Mouse (Mus musculus) forebrain, postnatal 0 days (tissue): Measurements from ENCODE around the gene Dgat2. TPM values are rescaled to one million over a fixed set of nuclear protein-coding genes. Genes with fewer than 3 reads are reported as not detected.

Experiments
- ATAC-seq: fragments of 200-750 bp; cut with Nextera tagmentation; 2 replicates; pipeline ENCODE4 v1.8.0; 2017; ENCODE audit warnings: mild to moderate bottlenecking, moderate library complexity
- DNase-seq: peaks from one replicate; pipeline ENCODE4 v3.0.0-alpha.2; 2015
- H3K27ac ChIP-seq: fragments of 300-500 bp; sonication (generic); 2 replicates; pipeline ENCODE4 v1.5.1; 2014; ENCODE audit warnings: low read depth, mild to moderate bottlenecking, antibody characterized with exemption, low read length, moderate library complexity, mixed read lengths
- H3K27me3 ChIP-seq: fragments of 300-500 bp; sonication (generic); 2 replicates; pipeline ENCODE4 v1.6.1; 2014; ENCODE audit warnings: mild to moderate bottlenecking, low read length, mixed read lengths; ENCODE audit not compliant: insufficient read depth
- H3K36me3 ChIP-seq: fragments of 300-500 bp; sonication (generic); 2 replicates; pipeline ENCODE4 v1.6.1; 2014; ENCODE audit warnings: mild to moderate bottlenecking, moderate library complexity; ENCODE audit not compliant: insufficient read depth
- H3K4me1 ChIP-seq: fragments of 300-500 bp; sonication (generic); 2 replicates; pipeline ENCODE4 v1.6.1; 2014; ENCODE audit warnings: antibody characterized with exemption; ENCODE audit not compliant: insufficient read depth
- H3K4me2 ChIP-seq: fragments of 300-500 bp; sonication (generic); 2 replicates; pipeline ENCODE4 v1.6.1; 2014; ENCODE audit warnings: low read depth, mild to moderate bottlenecking, moderate library complexity
- H3K4me3 ChIP-seq: fragments of 300-500 bp; sonication (generic); 2 replicates; pipeline ENCODE4 v1.5.1; 2014; ENCODE audit warnings: low read depth, low read length, mixed read lengths
- H3K9ac ChIP-seq: fragments of 300-500 bp; sonication (generic); 2 replicates; pipeline ENCODE4 v1.6.1; 2014; ENCODE audit warnings: mild to moderate bottlenecking
- H3K9me3 ChIP-seq: fragments of 300-500 bp; sonication (generic); 2 replicates; pipeline ENCODE4 v1.6.1; 2016; ENCODE audit warnings: low read length
- CTCF ChIP-seq: sonication (generic); IDR thresholded peaks from 2 replicates; pipeline ENCODE4 v1.5.1; 2016; ENCODE audit warnings: antibody characterized with exemption, control low read depth, low read depth
- WGBS: fragments of 180-500 bp; shearing (Covaris S2); extraction: QIAGEN DNeasy Blood & Tissue Kit; methylation state at CpG from one replicate; pipeline ENCODE4 v1.1.7; 2014; 5-methylcytosine and 5-hydroxymethylcytosine counted together
- polyA plus RNA-seq: library from polyadenylated mRNA; unstranded; fragments of >200 nt; fragmentation: Nextera tagmentation; extraction: Ambion mirVana; gene quantifications from 2 replicates; pipeline ENCODE4 v1.2.1, GENCODE M21; 2015
- total RNA-seq: library from RNA; depleted of rRNA; stranded (reverse); fragments of >200 nt; gene quantifications from 2 replicates; pipeline ENCODE4 v1.2.3, GENCODE M21; 2014; rRNA removed

Dgat2 gene
- total RNA-seq (37.1 and 41.3 TPM in 2 replicates), polyA plus RNA-seq (37.2 and 41.3 TPM in 2 replicates)

DNA sequence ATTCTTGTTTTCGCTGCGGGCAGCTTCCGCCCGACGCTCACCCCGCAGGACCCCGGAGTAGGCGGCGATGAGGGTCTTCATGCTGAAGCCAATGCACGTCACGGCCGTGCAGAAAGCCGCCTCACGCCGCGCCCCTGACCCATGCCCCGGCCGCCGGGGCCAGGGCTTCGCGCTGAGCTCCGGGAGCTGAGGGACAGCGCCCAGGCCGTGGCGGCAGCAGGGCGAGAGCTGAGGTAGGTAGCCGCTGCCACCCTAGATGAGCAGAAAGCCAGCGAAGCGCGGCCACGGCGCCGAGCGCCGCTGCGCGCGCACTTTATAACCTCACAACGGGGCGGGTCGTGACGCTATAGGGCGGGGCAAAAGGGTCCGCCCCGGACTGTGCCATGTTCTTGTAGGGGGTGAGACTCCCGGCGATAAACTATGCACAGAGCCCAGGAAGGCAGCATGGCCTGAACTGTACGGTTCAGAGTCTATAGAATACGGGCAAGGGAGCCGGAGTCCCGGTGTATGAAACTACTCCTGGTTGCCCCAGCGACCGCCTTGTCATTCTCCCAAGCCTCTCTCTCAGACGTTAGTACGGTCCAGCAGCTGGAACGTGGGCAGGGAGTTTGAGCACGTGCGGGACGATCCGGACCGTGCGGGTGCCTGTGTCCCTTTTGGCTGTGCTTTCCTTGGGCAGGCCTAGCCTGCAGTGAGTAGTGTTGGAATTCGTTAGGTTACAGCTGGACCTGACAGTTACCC, at the start of gene Dgat2:
TSS of gene Dgat2 (minus strand) at position 288 of the 741 bp plus-strand sequence.
- TF ChIP-seq CTCF, result no peak
- H3K9ac ChIP-seq, result peak within 1 kb of the TSS; percentile 78
- peak; percentile 96 for DNase-seq
- H3K36me3 ChIP-seq, result no peaks in the 10 kb centered on the region
- ATAC-seq, result peak; percentile 95
- WGBS, result under 1% methylated on average over 63 of the region's 63 CpGs
- no peaks in the 10 kb centered on the region for H3K27me3 ChIP-seq
- H3K4me1 ChIP-seq, result no peaks in the 10 kb centered on the region
- H3K4me3 ChIP-seq, result peak within 1 kb of the TSS; percentile 62
- H3K9me3 ChIP-seq, result no peaks in the 10 kb centered on the region
- H3K4me2 ChIP-seq, result peak within 1 kb of the TSS; percentile 83
- peak within 1 kb of the TSS; percentile 66 for H3K27ac ChIP-seq

DNA sequence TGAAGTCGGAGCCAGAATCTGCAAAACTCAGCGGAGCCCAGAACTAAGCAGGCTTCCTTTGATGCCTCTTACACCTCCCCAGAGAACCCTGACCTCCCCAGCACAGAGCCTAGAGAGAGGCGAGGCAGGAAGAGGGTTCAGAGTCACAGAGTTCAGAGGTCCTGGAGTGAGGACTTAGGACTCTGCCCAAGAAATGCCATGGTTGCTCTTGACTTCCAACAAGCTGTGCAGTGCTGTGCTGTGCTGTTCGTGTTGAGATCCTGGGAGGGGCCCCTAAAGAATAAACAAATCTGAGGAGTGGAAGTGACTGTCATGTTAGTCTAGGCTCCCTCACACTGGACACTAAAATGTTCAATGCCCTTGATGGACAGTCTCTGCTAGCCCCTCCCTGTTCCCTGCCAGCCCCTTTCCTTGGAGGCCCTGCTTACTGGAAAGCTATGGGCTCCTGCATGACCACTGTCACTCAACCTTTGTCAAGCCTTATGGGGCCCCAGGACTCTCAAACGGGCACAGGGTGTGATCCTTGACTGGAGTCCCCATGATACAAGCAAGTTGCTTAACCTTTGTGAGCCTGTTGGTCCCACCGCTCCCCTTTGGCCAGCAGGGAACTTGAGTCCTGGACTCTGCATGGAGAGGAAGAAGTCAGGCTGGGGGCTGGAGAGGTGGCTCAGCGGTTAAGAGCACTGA, 47.7 kb upstream of the Dgat2 start:
- no peak for TF ChIP-seq CTCF
- no peaks in the 10 kb centered on the region for H3K36me3 ChIP-seq
- ATAC-seq (no peak), DNase-seq (no peak)
- no peak overlapping the region for H3K9ac ChIP-seq
- no peaks in the 10 kb centered on the region for H3K4me1 ChIP-seq
- H3K4me2 ChIP-seq, result no peak overlapping the region
- WGBS, result 78% methylated on average over 7 of the region's 7 CpGs
- no peak overlapping the region for H3K4me3 ChIP-seq
- H3K27me3 ChIP-seq, result no peaks in the 10 kb centered on the region
- no peak overlapping the region for H3K27ac ChIP-seq
- H3K9me3 ChIP-seq, result no peaks in the 10 kb centered on the region

DNA sequence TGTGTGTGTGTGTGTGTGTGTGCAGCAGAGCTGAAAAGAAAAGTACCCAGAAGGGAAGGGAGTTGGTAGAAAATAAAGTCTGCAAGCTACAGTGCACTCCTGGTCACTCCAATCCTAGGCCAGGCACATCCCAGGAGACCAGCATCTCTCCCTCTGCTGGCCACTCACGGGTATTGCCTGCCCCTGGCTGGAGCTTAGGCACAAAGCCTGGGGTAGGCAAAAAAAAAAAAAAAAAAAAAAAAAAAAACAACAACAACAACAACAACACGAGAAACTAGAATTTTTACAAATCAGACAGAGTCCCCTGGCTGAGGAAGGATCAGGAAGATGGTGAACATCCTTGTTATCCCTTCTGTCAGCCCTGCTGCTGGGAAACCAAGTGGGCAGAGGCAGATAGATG, 46.9 kb upstream of the Dgat2 start:
- Histone ChIP-seq H3K9ac (no peak overlapping the region), H3K27ac (no peak overlapping the region), H3K36me3 (no peaks in the 10 kb centered on the region), H3K27me3 (no peaks in the 10 kb centered on the region), H3K4me2 (no peak overlapping the region), H3K4me3 (no peak overlapping the region), H3K4me1 (no peaks in the 10 kb centered on the region), H3K9me3 (no peaks in the 10 kb centered on the region)
- ATAC-seq (no peak), DNase-seq (peak; percentile 54)
- peak; percentile 63 for TF ChIP-seq CTCF
- WGBS, result 10% methylated on average over 2 of the region's 2 CpGs

DNA sequence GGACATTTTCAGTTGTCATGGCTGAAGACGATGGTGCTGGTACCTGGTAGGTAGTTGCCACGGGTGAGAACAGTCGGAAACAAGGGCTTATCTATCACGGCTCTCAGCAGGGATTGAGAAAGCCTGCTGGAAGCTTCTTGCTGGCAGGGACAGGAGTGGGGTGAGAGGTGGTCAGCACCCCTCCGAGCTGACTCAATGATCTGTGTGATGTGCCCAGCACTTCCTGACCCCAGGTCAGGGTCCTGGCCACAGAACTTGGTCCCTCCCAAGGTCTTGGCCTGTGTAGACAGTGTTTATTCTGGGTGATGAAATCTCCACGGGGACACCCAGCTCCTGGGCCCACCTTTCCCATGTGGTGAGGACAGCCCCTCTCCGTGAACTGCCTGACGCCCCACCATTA, 46.3 kb upstream of the Dgat2 start:
- WGBS, result 86% methylated on average over 8 of the region's 8 CpGs
- ATAC-seq (no peak), DNase-seq (no peak)
- H3K27me3 ChIP-seq, result no peaks in the 10 kb centered on the region
- H3K4me1 ChIP-seq, result no peaks in the 10 kb centered on the region
- H3K4me2 ChIP-seq, result no peak overlapping the region
- H3K9me3 ChIP-seq, result no peaks in the 10 kb centered on the region
- H3K36me3 ChIP-seq, result no peaks in the 10 kb centered on the region
- H3K4me3 ChIP-seq, result no peak overlapping the region
- H3K27ac ChIP-seq, result no peak overlapping the region
- no peak overlapping the region for H3K9ac ChIP-seq
- no peak for TF ChIP-seq CTCF

GRCm38 (mm10) chr7:99227267-99227666, 44.7 kb upstream of the Dgat2 start:
- Histone ChIP-seq H3K4me2 (no peak overlapping the region), H3K36me3 (no peaks in the 10 kb centered on the region), H3K9me3 (no peaks in the 10 kb centered on the region), H3K27me3 (no peaks in the 10 kb centered on the region), H3K9ac (no peak overlapping the region), H3K27ac (no peak overlapping the region), H3K4me1 (no peaks in the 10 kb centered on the region), H3K4me3 (no peak overlapping the region)
- WGBS, result 92% methylated on average over 4 of the region's 4 CpGs
- no peak for DNase-seq
- no peak for ATAC-seq
- TF ChIP-seq CTCF, result no peak

- Histone ChIP-seq H3K36me3 (no peaks in the 10 kb centered on the region), H3K4me1 (no peaks in the 10 kb centered on the region), H3K9ac (no peak overlapping the region), H3K4me2 (no peak overlapping the region), H3K4me3 (no peak overlapping the region), H3K27ac (no peak overlapping the region), H3K9me3 (no peaks in the 10 kb centered on the region), H3K27me3 (no peaks in the 10 kb centered on the region)
- DNase-seq (no peak), ATAC-seq (no peak)
- TF ChIP-seq CTCF, result no peak
- 93% methylated on average over 10 of the region's 10 CpGs for WGBS
Observed at GRCm38 (mm10) chr7:99226662-99227061, 44.1 kb upstream of the Dgat2 start.

DNA sequence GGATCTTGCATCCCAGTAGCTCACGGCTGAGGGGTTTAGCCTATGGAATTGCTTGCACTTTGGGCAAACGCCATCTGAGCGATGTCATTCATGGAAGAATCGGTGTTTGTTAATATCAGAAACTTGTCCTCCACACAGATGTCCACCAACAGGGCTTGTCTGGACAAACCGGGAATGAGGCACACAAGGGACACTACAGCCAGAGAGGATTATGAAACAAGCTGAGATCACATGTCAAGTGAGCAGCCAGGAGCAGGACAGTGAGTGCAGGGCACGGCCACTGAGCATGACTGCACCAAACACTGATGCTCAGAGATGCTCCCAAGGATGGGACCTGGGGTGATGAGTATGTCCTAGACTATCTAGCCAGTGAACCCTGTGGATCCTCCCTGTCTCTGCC, 42.9 kb upstream of the Dgat2 start:
- WGBS, result 71% methylated on average over 6 of the region's 6 CpGs
- no peak for ATAC-seq
- H3K9ac ChIP-seq, result no peak overlapping the region
- no peaks in the 10 kb centered on the region for H3K27me3 ChIP-seq
- no peaks in the 10 kb centered on the region for H3K36me3 ChIP-seq
- H3K9me3 ChIP-seq, result no peaks in the 10 kb centered on the region
- no peak overlapping the region for H3K4me3 ChIP-seq
- DNase-seq, result no peak
- no peaks in the 10 kb centered on the region for H3K4me1 ChIP-seq
- no peak overlapping the region for H3K27ac ChIP-seq
- TF ChIP-seq CTCF, result no peak
- H3K4me2 ChIP-seq, result no peak overlapping the region
